Mouse (Mus musculus): ENCODE results near the gene Gm525. TPM values are rescaled to one million over a fixed set of nuclear protein-coding genes. Genes with fewer than 3 reads are reported as not detected.

Gene Gm525
- polyA plus RNA-seq, 1 experiment, result not detected

- H3K4me1 ChIP-seq (ENCODE audit: control insufficient read depth, insufficient read depth, insufficient read length, low read length), result peaks cover 4% of the 10 kb centered on the region
- no peaks in the 10 kb centered on the region for H3K27me3 ChIP-seq (ENCODE audit: control insufficient read depth, insufficient read depth, low read length)
- TF ChIP-seq CTCF (IDR thresholded peaks at IDR 0.05; ENCODE audit: extremely low read depth, insufficient read length, insufficient replicate concordance, low read depth, low read length) (no peak), POLR2A (IDR thresholded peaks at IDR 0.05; ENCODE audit: low read depth, low read length) (no peak)
- H3K36me3 ChIP-seq (ENCODE audit: control insufficient read depth, insufficient read depth, low read length), result no peaks in the 10 kb centered on the region
- no peak overlapping the region for H3K27ac ChIP-seq (ENCODE audit: insufficient read depth, low read depth, low read length)
- no peak overlapping the region for H3K4me3 ChIP-seq (ENCODE audit: low read depth, low read length)
- 93% methylated on average over 14 of the region's 14 CpGs for WGBS
Observed at GRCm38 (mm10) chr11:89103166-89103565, 29.5 kb downstream of the Gm525 start.

GRCm38 (mm10) chr11:89105211-89105610, 31.6 kb downstream of the Gm525 start:
- Histone ChIP-seq H3K27me3 (ENCODE audit: control insufficient read depth, insufficient read depth, low read length) (no peaks in the 10 kb centered on the region), H3K36me3 (ENCODE audit: control insufficient read depth, insufficient read depth, low read length) (no peaks in the 10 kb centered on the region), H3K27ac (ENCODE audit: insufficient read depth, low read depth, low read length) (no peak overlapping the region), H3K4me3 (ENCODE audit: low read depth, low read length) (no peak overlapping the region), H3K4me1 (ENCODE audit: control insufficient read depth, insufficient read depth, insufficient read length, low read length) (peaks cover 4% of the 10 kb centered on the region)
- WGBS, result 95% methylated on average over 8 of the region's 8 CpGs
- TF ChIP-seq CTCF (IDR thresholded peaks at IDR 0.05; ENCODE audit: extremely low read depth, insufficient read length, insufficient replicate concordance, low read depth, low read length) (no peak), POLR2A (IDR thresholded peaks at IDR 0.05; ENCODE audit: low read depth, low read length) (no peak)

- TF ChIP-seq POLR2A (IDR thresholded peaks at IDR 0.05; ENCODE audit: low read depth, low read length), result no peak
- TF ChIP-seq CTCF (IDR thresholded peaks at IDR 0.05; ENCODE audit: extremely low read depth, insufficient read length, insufficient replicate concordance, low read depth, low read length), result no peak
- WGBS, result 83% methylated on average over 11 of the region's 11 CpGs
- Histone ChIP-seq H3K36me3 (ENCODE audit: control insufficient read depth, insufficient read depth, low read length) (no peaks in the 10 kb centered on the region), H3K4me3 (ENCODE audit: low read depth, low read length) (no peak overlapping the region), H3K27ac (ENCODE audit: insufficient read depth, low read depth, low read length) (no peak overlapping the region), H3K4me1 (ENCODE audit: control insufficient read depth, insufficient read depth, insufficient read length, low read length) (peaks cover 4% of the 10 kb centered on the region), H3K27me3 (ENCODE audit: control insufficient read depth, insufficient read depth, low read length) (no peaks in the 10 kb centered on the region)
Observed at GRCm38 (mm10) chr11:89105823-89106222, 32.2 kb downstream of the Gm525 start.

- no peaks in the 10 kb centered on the region for H3K27me3 ChIP-seq (ENCODE audit: control insufficient read depth, insufficient read depth, low read length)
- TF ChIP-seq CTCF (IDR thresholded peaks at IDR 0.05; ENCODE audit: extremely low read depth, insufficient read length, insufficient replicate concordance, low read depth, low read length), result no peak
- peaks cover 4% of the 10 kb centered on the region for H3K4me1 ChIP-seq (ENCODE audit: control insufficient read depth, insufficient read depth, insufficient read length, low read length)
- WGBS, result 11% methylated on average over 12 of the region's 12 CpGs
- no peak overlapping the region for H3K27ac ChIP-seq (ENCODE audit: insufficient read depth, low read depth, low read length)
- no peaks in the 10 kb centered on the region for H3K36me3 ChIP-seq (ENCODE audit: control insufficient read depth, insufficient read depth, low read length)
- H3K4me3 ChIP-seq (ENCODE audit: low read depth, low read length), result peak overlapping the region; percentile 17; the same call in 1 of the 2 replicates
Observed at GRCm38 (mm10) chr11:89107180-89107807, 33.7 kb downstream of the Gm525 start.

GRCm38 (mm10) chr11:89124411-89124810, 50.8 kb downstream of the Gm525 start:
- H3K4me1 ChIP-seq (ENCODE audit: control insufficient read depth, insufficient read depth, insufficient read length, low read length), result peaks cover 7% of the 10 kb centered on the region
- no peaks in the 10 kb centered on the region for H3K27me3 ChIP-seq (ENCODE audit: control insufficient read depth, insufficient read depth, low read length)
- H3K4me3 ChIP-seq (ENCODE audit: low read depth, low read length), result no peak overlapping the region
- H3K27ac ChIP-seq (ENCODE audit: insufficient read depth, low read depth, low read length), result no peak overlapping the region
- no peaks in the 10 kb centered on the region for H3K36me3 ChIP-seq (ENCODE audit: control insufficient read depth, insufficient read depth, low read length)
- TF ChIP-seq CTCF (IDR thresholded peaks at IDR 0.05; ENCODE audit: extremely low read depth, insufficient read length, insufficient replicate concordance, low read depth, low read length) (no peak), POLR2A (IDR thresholded peaks at IDR 0.05; ENCODE audit: low read depth, low read length) (no peak)
- WGBS, result 12% methylated on average over 13 of the region's 13 CpGs

GRCm38 (mm10) chr11:89130856-89131255, 57.2 kb downstream of the Gm525 start:
- 63% methylated on average over 4 of the region's 4 CpGs for WGBS
- no peak overlapping the region for H3K27ac ChIP-seq (ENCODE audit: insufficient read depth, low read depth, low read length)

GRCm38 (mm10) chr11:89132406-89132805, 58.8 kb downstream of the Gm525 start:
- 70% methylated on average over 7 of the region's 7 CpGs for whole genome bisulfite sequencing
- H3K27ac ChIP-seq (ENCODE audit: insufficient read depth, low read depth, low read length), result no peak overlapping the region
- TF ChIP-seq POLR2A (IDR thresholded peaks at IDR 0.05; ENCODE audit: low read depth, low read length) (no peak), CTCF (IDR thresholded peaks at IDR 0.05; ENCODE audit: extremely low read depth, insufficient read length, insufficient replicate concordance, low read depth, low read length) (no peak)
- peaks cover 3% of the 10 kb centered on the region; the same call in 1 of the 2 replicates for H3K4me1 ChIP-seq (ENCODE audit: control insufficient read depth, insufficient read depth, insufficient read length, low read length)
- H3K36me3 ChIP-seq (ENCODE audit: control insufficient read depth, insufficient read depth, low read length), result no peaks in the 10 kb centered on the region
- no peaks in the 10 kb centered on the region for H3K27me3 ChIP-seq (ENCODE audit: control insufficient read depth, insufficient read depth, low read length)
- no peak overlapping the region for H3K4me3 ChIP-seq (ENCODE audit: low read depth, low read length)

More at GRCm38 (mm10) chr11:89130856-89131255, 57.2 kb downstream of the Gm525 start:
- no peaks in the 10 kb centered on the region for H3K27me3 ChIP-seq (ENCODE audit: control insufficient read depth, insufficient read depth, low read length)
- TF ChIP-seq CTCF (IDR thresholded peaks at IDR 0.05; ENCODE audit: extremely low read depth, insufficient read length, insufficient replicate concordance, low read depth, low read length), result no peak
- no peak for TF ChIP-seq POLR2A (IDR thresholded peaks at IDR 0.05; ENCODE audit: low read depth, low read length)
- no peak overlapping the region for H3K4me3 ChIP-seq (ENCODE audit: low read depth, low read length)
- H3K36me3 ChIP-seq (ENCODE audit: control insufficient read depth, insufficient read depth, low read length), result no peaks in the 10 kb centered on the region
- H3K4me1 ChIP-seq (ENCODE audit: control insufficient read depth, insufficient read depth, insufficient read length, low read length), result peaks cover 3% of the 10 kb centered on the region; the same call in 1 of the 2 replicates
